Mouse (Mus musculus): ENCODE results near the gene Rps21. TPM values are rescaled to one million over a fixed set of nuclear protein-coding genes. Genes with fewer than 3 reads are reported as not detected.
"Not testable (repeated sequence)": the region's sequence is repeated elsewhere in the genome, so short reads cannot be mapped to it uniquely, and the experiment has no call there.

Gene Rps21
- polyA plus RNA-seq, 1 experiment from 2014 or later: 537 TPM

GRCm38 (mm10) chr2:180250930-180251611 lies 6.1 kb upstream of the Rps21 start:
- Histone ChIP-seq H3K27me3 (ENCODE audit: control insufficient read depth, insufficient read depth, low read length) (no peaks in the 10 kb centered on the region), H3K4me2 (ENCODE audit: low read depth, low read length) (no peak overlapping the region), H3K36me3 (ENCODE audit: control insufficient read depth, insufficient read depth, low read length) (no peaks in the 10 kb centered on the region), H3K27ac (ENCODE audit: low read length) (no peak overlapping the region), H3K9ac (ENCODE audit: low read length) (0 out of 2 replicates have a peak overlapping the region, but pooled peaks have one; percentile 1), H3K4me1 (ENCODE audit: control insufficient read depth, insufficient read depth, low read length) (peaks cover 8% of the 10 kb centered on the region), H3K9me3 (replicated peaks; ENCODE audit: control insufficient read depth, low read length) (no peaks in the 10 kb centered on the region), H3K4me3 (replicated peaks; ENCODE audit: low read length) (no peak overlapping the region)
- WGBS: 33% methylated on average over 11 of the region's 11 CpGs
- peak; percentile 84 for ATAC-seq (ENCODE audit: insufficient read depth, low FRiP score)

DNA sequence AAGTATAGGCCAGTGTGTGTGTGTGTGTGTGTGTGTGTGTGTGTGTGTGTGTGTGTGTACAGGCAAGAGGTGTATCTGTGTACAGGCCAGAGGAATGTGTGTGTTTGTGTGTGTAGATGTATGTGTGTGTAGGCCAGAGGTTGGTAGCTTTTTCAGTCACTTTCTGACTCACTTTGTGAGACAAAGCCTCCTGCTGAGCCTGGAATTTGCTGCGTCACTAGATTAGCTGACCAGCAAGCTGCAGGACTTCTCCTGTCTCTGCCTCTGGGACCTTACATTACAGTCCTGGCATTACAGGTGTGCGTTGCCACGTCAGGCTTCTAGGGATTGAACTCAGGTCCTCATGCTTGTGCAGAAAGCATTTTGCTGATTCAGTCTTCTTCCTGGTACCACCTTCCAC lies 5.3 kb upstream of the Rps21 start:
- 63% methylated on average over 3 of the region's 3 CpGs for WGBS
- Histone ChIP-seq H3K27me3 (ENCODE audit: control insufficient read depth, insufficient read depth, low read length) (no peaks in the 10 kb centered on the region), H3K4me1 (ENCODE audit: control insufficient read depth, insufficient read depth, low read length) (peaks cover 12% of the 10 kb centered on the region)

GRCm38 (mm10) chr2:180254436-180255209 lies 2.6 kb upstream of the Rps21 start:
- Histone ChIP-seq H3K27me3 (ENCODE audit: control insufficient read depth, insufficient read depth, low read length) (no peaks in the 10 kb centered on the region), H3K9me3 (replicated peaks; ENCODE audit: control insufficient read depth, low read length) (no peaks in the 10 kb centered on the region), H3K4me1 (ENCODE audit: control insufficient read depth, insufficient read depth, low read length) (peaks cover 18% of the 10 kb centered on the region), H3K27ac (ENCODE audit: low read length) (no peak overlapping the region), H3K9ac (ENCODE audit: low read length) (no peak overlapping the region), H3K4me3 (replicated peaks; ENCODE audit: low read length) (no peak overlapping the region), H3K36me3 (ENCODE audit: control insufficient read depth, insufficient read depth, low read length) (peaks cover 3% of the 10 kb centered on the region; the same call in 1 of the 2 replicates), H3K4me2 (ENCODE audit: low read depth, low read length) (no peak overlapping the region)
- no peak for ATAC-seq (ENCODE audit: insufficient read depth, low FRiP score)
- WGBS: 87% methylated on average over 5 of the region's 5 CpGs

More for the DNA sequence above, 5.3 kb upstream of the Rps21 start:
- H3K4me3 ChIP-seq (replicated peaks; ENCODE audit: low read length): no peak overlapping the region
- H3K36me3 ChIP-seq (ENCODE audit: control insufficient read depth, insufficient read depth, low read length): no peaks in the 10 kb centered on the region
- no peaks in the 10 kb centered on the region for H3K9me3 ChIP-seq (replicated peaks; ENCODE audit: control insufficient read depth, low read length)
- no peak overlapping the region for H3K4me2 ChIP-seq (ENCODE audit: low read depth, low read length)
- H3K27ac ChIP-seq (ENCODE audit: low read length): no peak overlapping the region
- no peak overlapping the region for H3K9ac ChIP-seq (ENCODE audit: low read length)
- ATAC-seq (ENCODE audit: insufficient read depth, low FRiP score): no peak

- no peak for ATAC-seq (ENCODE audit: insufficient read depth, low FRiP score)
- H3K4me3 ChIP-seq (replicated peaks; ENCODE audit: low read length): peak overlapping the region; percentile 94; the same call in 1 of the 2 replicates
- WGBS: 83% methylated on average over 9 of the region's 9 CpGs
- no peaks in the 10 kb centered on the region for H3K27me3 ChIP-seq (ENCODE audit: control insufficient read depth, insufficient read depth, low read length)
- H3K27ac ChIP-seq (ENCODE audit: low read length): 0 out of 2 replicates have a peak overlapping the region, but pooled peaks have one; percentile 87
- H3K4me1 ChIP-seq (ENCODE audit: control insufficient read depth, insufficient read depth, low read length): peaks cover 18% of the 10 kb centered on the region
- H3K9me3 ChIP-seq (replicated peaks; ENCODE audit: control insufficient read depth, low read length): no peaks in the 10 kb centered on the region
- peaks cover 3% of the 10 kb centered on the region; the same call in 1 of the 2 replicates for H3K36me3 ChIP-seq (ENCODE audit: control insufficient read depth, insufficient read depth, low read length)
- no peak overlapping the region for H3K9ac ChIP-seq (ENCODE audit: low read length)
- H3K4me2 ChIP-seq (ENCODE audit: low read depth, low read length): no peak overlapping the region
Measured at GRCm38 (mm10) chr2:180255701-180256100, 1.5 kb upstream of the Rps21 start.

- Histone ChIP-seq H3K4me2 (ENCODE audit: low read depth, low read length) (peak overlapping the region; percentile 76), H3K27me3 (ENCODE audit: control insufficient read depth, insufficient read depth, low read length) (no peaks in the 10 kb centered on the region), H3K4me1 (ENCODE audit: control insufficient read depth, insufficient read depth, low read length) (peaks cover 18% of the 10 kb centered on the region), H3K9ac (ENCODE audit: low read length) (peak overlapping the region; percentile 79), H3K27ac (ENCODE audit: low read length) (peak overlapping the region; percentile 87), H3K4me3 (replicated peaks; ENCODE audit: low read length) (peak overlapping the region; percentile 94), H3K36me3 (ENCODE audit: control insufficient read depth, insufficient read depth, low read length) (peaks cover 3% of the 10 kb centered on the region; the same call in 1 of the 2 replicates), H3K9me3 (replicated peaks; ENCODE audit: control insufficient read depth, low read length) (no peaks in the 10 kb centered on the region)
- ATAC-seq (ENCODE audit: insufficient read depth, low FRiP score): peak; percentile 58
- WGBS: 21% methylated on average over 26 of the region's 26 CpGs
Measured at GRCm38 (mm10) chr2:180256296-180257000, 729 bp upstream of the Rps21 start.

DNA sequence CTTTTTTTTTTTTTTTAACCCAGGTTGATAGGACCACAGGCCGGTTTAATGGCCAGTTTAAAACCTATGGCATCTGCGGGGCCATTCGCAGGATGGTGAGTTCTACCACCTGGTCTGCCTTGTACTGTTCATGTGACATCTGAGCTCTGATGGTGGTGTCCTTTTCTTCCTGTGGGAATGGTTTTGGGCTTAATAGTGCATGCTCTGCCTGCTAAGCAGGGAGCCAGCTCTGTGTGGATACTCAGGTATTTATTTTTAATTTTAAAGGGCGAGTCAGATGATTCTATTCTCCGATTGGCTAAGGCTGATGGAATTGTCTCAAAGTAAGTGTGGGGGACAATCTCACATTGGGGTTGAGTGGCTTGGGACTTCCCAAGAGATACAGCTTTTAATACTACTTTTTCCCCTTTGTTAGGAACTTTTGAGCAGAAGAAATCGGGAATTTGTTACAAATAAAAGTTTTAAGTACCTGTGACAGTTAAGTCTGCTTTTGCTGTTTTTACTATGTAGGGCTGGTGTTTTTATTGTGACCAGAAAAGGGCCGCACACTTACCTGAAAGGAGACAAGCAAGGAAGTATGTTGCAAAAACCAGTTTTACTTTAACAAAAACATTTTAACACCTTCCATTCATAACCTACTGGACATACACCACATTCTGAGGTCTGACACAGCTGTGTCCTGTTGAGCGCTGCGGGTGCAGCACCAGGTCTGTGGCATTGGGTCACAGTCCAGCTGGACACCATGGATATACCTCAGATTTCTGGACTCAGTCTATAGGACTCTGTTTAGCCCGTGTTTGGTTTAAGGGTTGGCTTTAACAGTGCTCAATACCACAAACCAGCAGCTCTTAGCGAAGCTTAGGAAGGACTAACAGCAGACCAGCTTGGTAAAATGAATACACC lies 1.0 kb downstream of the Rps21 start:
- ATAC-seq (ENCODE audit: insufficient read depth, low FRiP score): no peak
- peaks cover 18% of the 10 kb centered on the region for H3K4me1 ChIP-seq (ENCODE audit: control insufficient read depth, insufficient read depth, low read length)
- H3K9ac ChIP-seq (ENCODE audit: low read length): peak overlapping the region; percentile 91
- H3K27ac ChIP-seq (ENCODE audit: low read length): peak overlapping the region; percentile 87
- H3K36me3 ChIP-seq (ENCODE audit: control insufficient read depth, insufficient read depth, low read length): peaks cover 10% of the 10 kb centered on the region; the same call in 1 of the 2 replicates
- peak overlapping the region; percentile 86 for H3K4me2 ChIP-seq (ENCODE audit: low read depth, low read length)
- H3K9me3 ChIP-seq (replicated peaks; ENCODE audit: control insufficient read depth, low read length): no peaks in the 10 kb centered on the region
- peak overlapping the region; percentile 94 for H3K4me3 ChIP-seq (replicated peaks; ENCODE audit: low read length)
- 46% methylated on average over 11 of the region's 11 CpGs for WGBS
- no peaks in the 10 kb centered on the region for H3K27me3 ChIP-seq (ENCODE audit: control insufficient read depth, insufficient read depth, low read length)

- not testable (repeated sequence) for H3K27me3 ChIP-seq (ENCODE audit: control insufficient read depth, insufficient read depth, low read length); H3K9me3 ChIP-seq (replicated peaks; ENCODE audit: control insufficient read depth, low read length); ATAC-seq (ENCODE audit: insufficient read depth, low FRiP score); H3K4me3 ChIP-seq (replicated peaks; ENCODE audit: low read length); H3K36me3 ChIP-seq (ENCODE audit: control insufficient read depth, insufficient read depth, low read length); H3K4me2 ChIP-seq (ENCODE audit: low read depth, low read length); H3K27ac ChIP-seq (ENCODE audit: low read length)
- 71% methylated on average over 10 of the region's 10 CpGs for WGBS
- H3K9ac ChIP-seq (ENCODE audit: low read length): 0 out of 2 replicates have a peak overlapping the region, but pooled peaks have one; percentile 11
- peaks cover 18% of the 10 kb centered on the region for H3K4me1 ChIP-seq (ENCODE audit: control insufficient read depth, insufficient read depth, low read length)
Measured at GRCm38 (mm10) chr2:180258951-180259484, 1.8 kb downstream of the Rps21 start.

Measured in stomach, embryonic 16.5 days (tissue).